Mouse (Mus musculus) ES-Bruce4 (cell line): ENCODE data around the gene Pxylp1. TPM values are rescaled to one million over a fixed set of nuclear protein-coding genes. Genes with fewer than 3 reads are reported as not detected.

Source experiments
- H3K27ac ChIP-seq: 2 replicates; pipeline ENCODE4 v1.5.1; 2012; ENCODE audit warnings: low read length, inconsistent platforms; ENCODE audit not compliant: insufficient read depth
- H3K27me3 ChIP-seq: 2 replicates; pipeline ENCODE4 v1.6.1; 2012; ENCODE audit warnings: mild to moderate bottlenecking, low read length, inconsistent platforms; ENCODE audit not compliant: control insufficient read depth, poor library complexity, insufficient read depth, severe bottlenecking
- H3K36me3 ChIP-seq: 2 replicates; pipeline ENCODE4 v1.6.1; 2012; ENCODE audit warnings: inconsistent platforms, mild to moderate bottlenecking, low read length, moderate library complexity; ENCODE audit not compliant: control insufficient read depth, poor library complexity, insufficient read depth, severe bottlenecking
- H3K4me1 ChIP-seq: one replicate; pipeline ENCODE4 v1.8.1; 2011; ENCODE audit warnings: low read length; ENCODE audit not compliant: control insufficient read depth, insufficient read depth
- H3K4me3 ChIP-seq: 2 replicates; pipeline ENCODE4 v1.5.1; 2011; ENCODE audit warnings: low read depth, mild to moderate bottlenecking, low read length
- H3K9ac ChIP-seq: 2 replicates; pipeline ENCODE4 v1.6.1; 2012; ENCODE audit warnings: low read depth, mild to moderate bottlenecking, inconsistent platforms; ENCODE audit not compliant: poor library complexity, severe bottlenecking
- H3K9me3 ChIP-seq: replicated peaks from 2 replicates; pipeline ENCODE4 v1.6.1; 2012; ENCODE audit warnings: mild to moderate bottlenecking, low read length, inconsistent platforms; ENCODE audit not compliant: control insufficient read depth, poor library complexity, insufficient read depth, severe bottlenecking
- CTCF ChIP-seq: IDR thresholded peaks from one replicate; pipeline ENCODE4 v1.8.1; 2011; ENCODE audit warnings: low read depth, low read length
- EP300 ChIP-seq: IDR thresholded peaks from 2 replicates; pipeline ENCODE4 v1.6.1; 2011; ENCODE audit warnings: low read depth, low read length; ENCODE audit not compliant: insufficient read depth
- POLR2A ChIP-seq: IDR thresholded peaks from one replicate; pipeline ENCODE4 v1.8.1; 2011; ENCODE audit warnings: low read length; ENCODE audit not compliant: insufficient read depth
- polyA plus RNA-seq: library from polyadenylated mRNA; stranded (reverse); fragments of >200 nt; gene quantifications from 2 replicates; pipeline ENCODE4 v1.2.4, GENCODE M21; 2011; ENCODE audit warnings: low read depth; ENCODE audit not compliant: missing spikeins, insufficient read depth, insufficient read length

Pxylp1 gene
- polyA plus RNA-seq, 1 experiment, result 7.1 TPM

GRCm38 (mm10) chr9:96909503-96909902 is 17.0 kb upstream of the Pxylp1 start:
- TF ChIP-seq POLR2A (no peak), CTCF (no peak), EP300 (no peak)
- Histone ChIP-seq H3K4me1 (no peaks in the 10 kb centered on the region), H3K9me3 (no peaks in the 10 kb centered on the region), H3K27ac (no peak overlapping the region), H3K27me3 (no peaks in the 10 kb centered on the region), H3K9ac (no peak overlapping the region), H3K4me3 (no peak overlapping the region), H3K36me3 (no peaks in the 10 kb centered on the region)

DNA sequence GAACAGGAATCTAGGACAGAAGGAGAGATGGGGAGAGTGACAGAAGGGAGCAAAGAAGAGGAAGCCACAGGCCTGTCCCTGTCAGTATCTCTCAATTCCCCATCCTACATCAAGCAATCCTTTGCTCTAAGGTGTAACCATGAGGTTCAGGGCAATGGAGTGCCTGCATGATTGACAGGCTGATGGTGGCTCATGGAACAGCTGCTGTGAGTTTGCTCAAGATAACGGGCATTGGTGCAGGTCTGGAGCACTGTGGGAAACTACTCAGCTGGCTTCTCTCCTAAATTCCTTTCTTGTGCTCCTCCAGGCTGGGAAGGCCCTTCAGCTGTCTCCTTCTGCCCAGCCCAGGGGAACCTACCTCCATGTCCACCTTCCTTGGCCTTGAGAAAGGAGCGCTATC is 16.3 kb upstream of the Pxylp1 start:
- no peak for TF ChIP-seq CTCF
- TF ChIP-seq EP300, result no peak
- TF ChIP-seq POLR2A, result no peak
- H3K4me3 ChIP-seq, result no peak overlapping the region
- H3K9ac ChIP-seq, result no peak overlapping the region
- H3K27me3 ChIP-seq, result no peaks in the 10 kb centered on the region
- H3K9me3 ChIP-seq, result no peaks in the 10 kb centered on the region
- H3K36me3 ChIP-seq, result no peaks in the 10 kb centered on the region
- H3K4me1 ChIP-seq, result no peaks in the 10 kb centered on the region
- no peak overlapping the region for H3K27ac ChIP-seq

DNA sequence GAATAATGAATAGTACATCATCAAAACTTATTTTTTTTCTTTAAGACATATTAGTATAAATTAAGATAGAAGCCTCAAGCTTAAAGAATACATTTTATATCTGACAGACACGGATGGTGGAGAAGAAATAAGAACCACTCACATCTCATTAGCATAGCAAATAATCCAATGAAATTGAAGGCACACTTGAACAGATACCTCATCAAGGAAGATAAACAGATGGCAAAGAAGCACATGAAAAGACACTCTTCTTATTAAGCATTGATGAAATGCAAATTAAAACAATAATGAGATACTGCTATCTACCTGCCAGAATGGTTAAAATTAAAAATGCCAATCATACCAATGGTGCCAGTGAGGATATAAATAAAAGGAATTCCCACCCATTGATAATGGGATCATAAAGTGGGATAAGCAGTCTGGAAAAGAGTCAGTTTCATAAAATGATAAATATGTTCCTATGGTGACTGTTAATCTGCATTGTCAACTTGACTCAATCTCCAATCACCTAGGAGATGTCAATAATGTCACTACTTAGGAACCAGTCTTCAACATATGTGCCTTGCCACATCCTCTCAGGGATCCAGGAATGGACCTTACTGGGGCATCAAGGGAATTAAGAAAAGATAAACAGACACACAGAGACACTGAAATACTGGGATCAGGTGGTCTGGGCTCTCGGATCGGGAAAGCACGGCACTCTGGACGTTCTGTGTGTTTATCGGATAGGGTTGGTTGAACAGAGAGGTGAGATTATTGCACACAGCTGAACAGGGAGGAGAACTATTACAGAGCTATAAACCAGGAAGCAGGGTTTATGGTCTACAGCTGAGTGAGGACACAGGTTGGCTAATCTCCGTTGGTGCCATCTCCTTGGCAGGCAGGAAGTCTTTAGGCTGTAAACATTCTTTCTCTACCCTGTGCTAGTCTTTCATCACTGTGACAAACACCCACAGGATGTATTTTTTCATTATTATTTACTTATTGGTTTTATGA is 12.2 kb upstream of the Pxylp1 start:
- H3K36me3 ChIP-seq, result no peaks in the 10 kb centered on the region
- H3K4me3 ChIP-seq, result no peak overlapping the region
- no peak overlapping the region for H3K9ac ChIP-seq
- no peaks in the 10 kb centered on the region for H3K4me1 ChIP-seq
- no peaks in the 10 kb centered on the region for H3K27me3 ChIP-seq
- H3K27ac ChIP-seq, result no peak overlapping the region
- TF ChIP-seq CTCF (no peak), POLR2A (no peak), EP300 (no peak)
- no peaks in the 10 kb centered on the region for H3K9me3 ChIP-seq

GRCm38 (mm10) chr9:96899717-96900116 is 7.2 kb upstream of the Pxylp1 start:
- Histone ChIP-seq H3K4me1 (no peaks in the 10 kb centered on the region), H3K4me3 (no peak overlapping the region), H3K36me3 (no peaks in the 10 kb centered on the region), H3K9me3 (no peaks in the 10 kb centered on the region), H3K27me3 (no peaks in the 10 kb centered on the region), H3K9ac (no peak overlapping the region), H3K27ac (no peak overlapping the region)
- TF ChIP-seq POLR2A, result no peak

DNA sequence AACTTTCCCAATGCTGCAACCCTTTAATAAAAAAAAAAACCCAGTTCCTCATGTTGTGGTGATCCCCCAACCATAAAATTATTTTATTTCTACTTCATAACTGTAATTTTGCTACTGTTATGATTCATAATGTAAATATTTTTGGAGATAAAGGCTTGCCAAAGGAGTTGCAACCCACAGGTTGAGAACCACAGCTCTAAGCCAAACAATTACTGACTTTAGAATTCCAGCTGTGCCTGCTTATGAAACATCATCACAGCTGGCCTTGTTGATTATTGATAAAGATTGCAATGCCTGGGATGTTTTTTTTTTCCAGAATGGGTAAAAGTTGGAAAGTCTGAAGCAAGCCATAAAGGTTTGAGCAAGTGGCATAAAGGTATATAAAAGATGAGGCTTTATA is 6.5 kb upstream of the Pxylp1 start:
- no peaks in the 10 kb centered on the region for H3K36me3 ChIP-seq

DNA sequence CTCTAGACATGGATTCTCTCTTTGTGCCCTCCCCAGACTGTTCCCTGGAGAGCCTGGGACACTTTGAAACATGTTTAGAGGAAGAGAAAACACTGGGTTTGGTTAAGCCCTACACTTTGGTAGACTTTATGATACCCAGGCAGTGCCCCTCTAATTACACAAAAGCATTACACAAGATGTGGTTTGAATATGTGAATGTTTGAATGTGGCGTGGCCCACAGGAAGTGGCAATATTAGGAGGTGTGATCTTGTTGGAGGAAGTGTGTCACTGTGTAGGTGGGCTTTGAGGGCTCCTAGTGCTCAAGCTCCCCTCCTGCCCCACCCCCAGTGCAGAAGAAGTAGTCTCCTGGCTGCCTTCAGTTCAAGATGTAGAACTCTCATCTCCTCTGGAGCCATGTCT is 4.2 kb upstream of the Pxylp1 start:
- H3K27ac ChIP-seq, result no peak overlapping the region
- no peaks in the 10 kb centered on the region for H3K27me3 ChIP-seq
- TF ChIP-seq EP300, result no peak
- no peak for TF ChIP-seq CTCF
- TF ChIP-seq POLR2A, result no peak
- no peaks in the 10 kb centered on the region for H3K9me3 ChIP-seq
- no peaks in the 10 kb centered on the region for H3K4me1 ChIP-seq
- no peak overlapping the region for H3K4me3 ChIP-seq
- H3K9ac ChIP-seq, result no peak overlapping the region
- no peaks in the 10 kb centered on the region for H3K36me3 ChIP-seq

More for the DNA sequence above, 6.5 kb upstream of the Pxylp1 start:
- Histone ChIP-seq H3K27me3 (no peaks in the 10 kb centered on the region), H3K4me3 (no peak overlapping the region), H3K9ac (no peak overlapping the region), H3K27ac (no peak overlapping the region), H3K9me3 (no peaks in the 10 kb centered on the region), H3K4me1 (no peaks in the 10 kb centered on the region)
- TF ChIP-seq CTCF (no peak), EP300 (no peak), POLR2A (no peak)
